Mouse (Mus musculus): Measurements from ENCODE around the gene Hand2.
A peak's percentile ranks its signal among the peaks of the same experiment; 100 is the strongest.

Hand2 gene

DNA sequence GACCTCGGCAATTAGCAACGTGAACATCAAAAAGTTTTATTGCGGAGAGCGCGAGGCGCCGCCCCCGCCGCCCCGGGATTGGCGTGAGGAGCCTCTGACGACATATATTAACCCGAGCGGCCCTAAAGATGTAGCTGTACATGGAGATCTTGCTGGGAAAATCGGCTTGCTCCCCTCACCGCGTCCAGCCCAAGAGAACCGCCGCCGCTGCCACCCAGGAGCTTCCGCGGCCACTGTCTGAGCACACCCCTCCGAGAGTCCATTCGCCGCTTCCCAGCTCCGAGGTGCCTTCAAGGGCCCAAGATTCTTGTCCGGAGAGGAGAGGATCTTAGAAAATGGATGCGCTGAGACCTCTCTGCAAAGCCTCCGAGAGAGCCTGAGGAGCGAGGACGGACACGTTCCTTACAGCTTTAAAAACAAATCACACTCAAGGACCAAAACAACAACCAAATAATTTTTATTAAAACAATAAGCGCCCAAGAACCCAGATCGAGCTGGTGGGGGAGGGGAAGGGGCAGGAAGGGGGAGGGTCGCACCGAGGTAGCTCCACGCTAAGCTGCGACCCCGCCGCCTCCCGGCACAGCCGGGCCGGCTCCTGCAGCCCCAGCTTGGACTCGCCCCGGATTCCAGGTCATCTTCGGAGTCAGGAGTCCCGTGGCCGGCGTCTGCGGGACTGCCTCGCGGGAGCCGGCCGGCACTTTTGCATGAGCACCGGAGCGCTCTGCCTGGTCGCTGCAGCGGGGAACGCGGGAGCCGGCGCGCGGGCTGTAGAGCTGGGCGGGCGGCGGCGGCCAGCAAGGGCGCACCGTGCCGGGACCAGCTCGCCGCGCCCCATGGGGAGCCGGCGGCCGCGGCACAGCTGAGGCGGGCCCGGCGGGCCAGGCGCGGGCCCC is at the start of gene Hand2:
Gene Hand2, plus strand, starts transcription at position 133 of the 893 bp plus-strand sequence.
- DNase-seq (ENCODE audit: low spot score): peak; percentile 97

DNA sequence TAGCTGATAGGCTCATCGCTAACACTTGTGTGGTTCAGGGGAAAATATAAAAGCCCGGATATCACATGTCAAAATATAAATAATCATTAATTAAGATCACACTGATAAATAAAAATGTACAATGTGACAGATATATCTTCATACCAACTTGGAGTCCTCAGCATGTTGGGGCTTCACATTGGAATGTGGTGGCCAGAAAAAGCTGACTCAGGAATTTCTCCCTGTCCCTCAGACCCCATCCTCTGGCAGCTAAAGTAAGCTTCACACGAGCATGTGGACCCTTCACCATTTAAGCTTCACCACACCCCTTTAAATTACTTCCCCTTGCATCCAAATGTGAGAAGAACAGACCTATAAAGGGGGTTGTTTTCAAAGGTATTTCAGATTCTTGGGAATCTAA is 47.7 kb upstream of the Hand2 start:
- DNase-seq (ENCODE audit: low spot score): no peak

DNA sequence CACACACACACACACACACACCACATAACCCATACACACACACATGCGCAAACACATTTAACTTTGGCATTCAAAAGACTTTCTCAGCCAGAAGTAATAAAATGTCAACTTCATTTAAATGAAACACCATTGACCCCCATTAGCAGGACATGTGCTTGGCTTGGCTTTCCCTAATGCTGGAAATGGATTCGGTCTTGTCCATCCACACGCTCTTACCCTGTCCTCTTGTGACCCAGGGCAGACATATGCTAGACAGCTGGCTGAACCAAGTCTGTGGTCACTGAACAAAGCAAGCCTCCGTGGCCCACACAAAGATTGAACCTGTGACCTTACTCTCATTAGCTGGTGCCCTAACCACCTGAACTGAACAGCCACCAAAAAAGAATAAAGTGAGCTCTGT is 27.3 kb upstream of the Hand2 start:
- no peak for DNase-seq (ENCODE audit: low spot score)

DNA sequence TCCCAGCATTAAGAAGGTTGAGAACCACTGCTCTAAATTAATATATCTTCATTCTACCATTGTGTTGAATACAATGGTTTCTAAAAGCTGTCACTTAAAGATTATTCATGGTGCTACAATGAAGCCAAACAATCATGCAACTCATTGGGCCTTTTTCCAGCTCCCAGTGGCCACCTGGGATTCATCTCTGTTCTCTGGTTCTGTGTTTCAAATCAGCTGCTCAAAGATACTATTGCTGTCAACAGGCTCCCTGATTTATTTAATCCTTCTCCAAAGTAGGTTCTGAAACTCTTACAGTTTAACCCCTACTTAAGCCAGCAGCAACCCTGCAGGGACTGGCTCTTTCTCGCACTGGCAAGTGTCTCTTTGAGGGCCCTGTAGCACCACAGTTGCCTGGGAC is 17.3 kb upstream of the Hand2 start:
- DNase-seq (ENCODE audit: low spot score): peak; percentile 76

DNA sequence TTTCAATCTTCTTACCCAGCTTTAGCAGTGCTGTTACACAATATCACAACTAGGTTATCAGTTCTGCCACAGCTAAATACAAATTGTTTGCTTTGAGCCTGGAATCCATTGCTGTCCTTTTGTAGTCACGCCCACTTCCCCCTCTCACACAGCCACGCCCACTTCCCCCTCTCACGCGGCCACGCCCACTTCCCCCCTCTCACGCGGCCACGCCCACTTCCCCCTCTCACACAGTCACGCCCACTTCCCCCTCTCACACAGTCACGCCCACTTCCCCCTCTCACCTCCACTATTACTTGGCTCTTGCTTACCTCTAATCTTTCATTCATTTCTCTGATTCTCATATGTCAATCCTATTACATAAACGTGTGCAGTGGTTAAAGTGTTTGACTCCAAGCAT is 15.8 kb upstream of the Hand2 start:
- no peak for DNase-seq (ENCODE audit: low spot score)

DNA sequence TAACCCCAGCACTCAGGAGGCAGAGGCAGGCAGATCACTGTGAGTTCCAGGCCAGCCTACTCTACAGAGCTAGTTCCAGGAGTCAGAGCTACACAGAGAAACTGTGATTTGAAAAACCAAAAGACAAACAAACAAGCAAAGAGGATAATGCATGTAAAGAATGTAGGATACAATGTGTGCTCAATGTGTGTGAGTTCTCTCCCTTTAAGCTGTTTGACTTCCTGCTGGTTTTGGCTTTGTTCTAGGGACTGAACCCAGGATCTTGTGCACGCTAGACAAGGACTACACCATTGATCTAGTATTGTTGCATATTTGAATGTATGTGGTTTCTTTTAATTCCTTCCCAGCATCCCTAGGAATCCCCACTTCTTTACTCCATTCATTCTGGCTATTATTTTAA is 14.3 kb upstream of the Hand2 start:
- DNase-seq (ENCODE audit: low spot score): no peak

DNA sequence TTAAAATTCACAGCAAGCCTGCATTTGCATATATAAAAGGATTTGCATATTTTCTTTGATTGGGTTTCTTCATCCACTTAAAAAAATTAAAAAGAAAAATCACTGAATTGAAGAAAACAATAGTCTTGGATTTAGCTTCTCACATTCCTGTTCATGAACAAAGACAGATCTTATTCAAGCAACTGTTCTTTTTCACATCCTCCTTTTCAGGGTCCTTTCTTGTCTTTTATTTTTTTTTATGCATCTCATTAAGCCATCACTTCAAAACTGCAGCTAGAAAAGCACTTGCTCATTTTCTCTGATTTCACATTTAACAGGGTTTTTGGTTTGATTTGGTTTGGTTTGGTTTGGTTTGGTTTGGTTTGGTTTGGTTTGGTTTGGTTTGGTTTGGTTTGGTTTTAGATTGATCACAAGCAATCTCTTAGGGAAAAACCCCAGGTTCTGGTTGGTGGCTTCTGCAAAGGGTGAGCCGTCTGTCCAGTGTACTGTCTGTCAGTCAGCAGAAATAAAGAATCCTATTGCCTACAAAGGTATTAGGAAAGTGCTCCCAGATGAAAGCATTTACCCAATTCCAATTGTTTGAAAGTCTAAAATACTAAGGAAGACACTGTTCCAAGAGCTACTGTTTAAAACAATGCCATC is 10.8 kb upstream of the Hand2 start:
- DNase-seq (ENCODE audit: low spot score): no peak

DNA sequence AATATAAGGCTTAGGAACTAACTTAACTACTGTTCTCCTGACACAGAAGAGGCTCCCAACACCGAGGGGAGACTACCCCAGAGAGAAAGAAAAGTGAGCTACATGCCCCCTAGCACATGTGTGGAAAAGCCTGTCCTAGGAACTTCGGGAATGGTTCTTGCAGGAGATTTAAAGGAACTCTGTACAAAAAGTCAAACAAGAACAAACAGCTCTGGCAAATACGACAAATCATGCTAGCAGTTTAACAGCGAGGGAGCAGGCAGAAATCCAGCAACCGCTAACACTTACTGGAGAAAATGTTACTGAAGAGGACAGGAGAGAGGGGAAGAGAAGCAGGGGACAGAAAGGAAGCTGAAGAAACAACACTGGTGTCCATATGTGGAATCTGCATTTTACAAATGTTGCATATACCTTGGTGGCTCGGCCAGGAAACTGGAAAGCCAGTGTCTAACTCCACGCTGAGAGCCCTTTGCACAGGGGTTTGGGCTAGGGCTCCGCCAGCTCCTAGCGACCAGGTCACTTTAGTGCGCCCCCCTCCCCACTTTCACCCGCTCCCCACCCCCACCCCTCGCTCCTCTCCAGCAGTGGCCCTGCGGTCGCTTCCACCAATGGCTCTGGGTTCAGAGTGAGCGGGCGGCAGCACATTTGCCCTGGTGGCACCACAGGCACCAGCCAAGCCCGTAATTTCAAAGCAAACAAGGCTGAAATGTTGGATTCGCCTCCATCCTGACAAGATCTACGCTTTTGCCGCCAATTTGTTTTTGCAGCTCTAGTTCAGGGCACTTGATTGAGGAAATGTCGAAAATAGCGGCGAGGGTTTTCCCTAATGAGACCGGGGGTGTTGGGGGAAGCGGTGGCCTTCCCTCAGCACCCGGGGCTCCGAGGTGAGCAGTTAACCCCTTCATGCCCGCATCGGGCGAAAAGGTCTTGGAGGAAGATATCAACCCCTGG is 8.5 kb upstream of the Hand2 start:
- DNase-seq (ENCODE audit: low spot score): peak; percentile 67

DNA sequence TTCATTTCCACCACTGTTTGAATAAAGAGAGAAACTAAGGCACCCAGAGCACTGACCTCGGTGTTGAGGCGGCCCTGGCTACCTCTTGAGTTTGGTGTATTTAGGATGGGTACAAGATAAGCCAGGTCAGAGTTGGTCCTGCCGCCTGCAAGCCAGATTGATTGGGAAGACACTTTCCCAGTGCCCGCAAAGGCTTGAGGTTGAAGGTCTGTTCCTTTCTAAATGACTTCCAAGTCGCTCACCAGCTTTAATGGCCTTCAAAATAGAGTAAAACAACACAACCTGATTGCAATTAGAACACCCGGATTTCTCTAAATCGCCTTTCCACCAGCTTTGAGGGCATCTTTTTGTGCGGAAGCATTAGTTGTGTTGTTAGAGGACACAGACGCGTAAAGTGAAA is 7.2 kb upstream of the Hand2 start:
- peak; percentile 50 for DNase-seq (ENCODE audit: low spot score)

DNA sequence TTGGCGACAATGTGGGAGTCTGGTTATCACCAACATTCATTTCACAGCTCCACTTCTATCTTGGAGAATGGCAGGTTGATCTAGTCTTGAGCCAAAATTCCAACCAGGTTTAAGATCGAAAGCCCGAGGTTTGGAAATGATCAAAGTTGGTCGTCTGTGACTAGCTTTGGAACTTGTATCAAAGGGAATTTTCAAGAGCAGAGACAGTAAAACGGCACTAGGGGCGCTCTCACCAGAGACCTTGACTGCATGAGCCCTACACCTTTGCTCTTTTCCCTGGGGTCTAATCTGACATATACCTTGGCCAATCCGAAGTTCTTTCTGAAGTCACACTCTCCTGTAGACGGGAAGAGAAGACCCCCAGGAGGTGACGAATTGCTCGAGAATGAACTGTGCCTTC is 6.6 kb upstream of the Hand2 start:
- peak; percentile 82 for DNase-seq (ENCODE audit: low spot score)

DNA sequence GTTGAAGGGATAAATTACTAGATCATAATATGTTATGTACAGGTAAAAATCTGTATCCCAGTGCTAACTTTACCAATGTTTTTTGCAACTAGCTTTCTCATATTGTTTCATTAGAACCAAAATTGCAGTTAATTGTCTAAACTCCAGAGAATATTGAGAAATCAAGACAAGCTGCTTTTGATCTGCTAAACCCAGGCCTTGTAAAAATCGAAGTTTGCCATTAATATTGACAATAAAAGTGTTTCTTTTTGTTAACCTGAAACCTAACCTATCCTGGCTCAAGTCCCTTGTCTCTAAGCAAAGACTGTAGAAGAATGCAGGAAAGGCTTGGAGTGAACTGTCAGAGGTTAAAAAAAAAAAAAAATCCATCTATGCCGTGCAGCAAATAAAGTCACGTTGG is 5.3 kb upstream of the Hand2 start:
- DNase-seq (ENCODE audit: low spot score): no peak

DNA sequence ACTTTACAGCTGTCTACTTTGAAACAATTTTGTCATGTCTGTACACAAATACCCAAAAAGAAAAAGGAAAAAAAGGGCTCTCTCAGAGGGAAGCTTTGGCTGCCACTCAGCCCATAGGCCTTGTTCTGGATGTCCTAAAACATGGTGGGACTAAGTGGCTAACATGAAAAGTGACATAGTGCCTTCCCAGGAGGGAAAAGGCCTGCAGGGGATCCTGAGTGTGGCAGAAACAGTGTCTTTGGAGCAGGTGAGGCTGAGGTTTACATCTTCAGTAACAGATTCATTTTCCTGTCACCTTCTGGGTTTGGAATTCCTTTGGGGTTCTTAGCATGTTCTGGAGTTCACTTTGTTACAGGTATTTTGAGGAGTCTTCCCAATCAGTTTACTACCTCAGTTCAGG is 3.7 kb upstream of the Hand2 start:
- no peak for DNase-seq (ENCODE audit: low spot score)

DNA sequence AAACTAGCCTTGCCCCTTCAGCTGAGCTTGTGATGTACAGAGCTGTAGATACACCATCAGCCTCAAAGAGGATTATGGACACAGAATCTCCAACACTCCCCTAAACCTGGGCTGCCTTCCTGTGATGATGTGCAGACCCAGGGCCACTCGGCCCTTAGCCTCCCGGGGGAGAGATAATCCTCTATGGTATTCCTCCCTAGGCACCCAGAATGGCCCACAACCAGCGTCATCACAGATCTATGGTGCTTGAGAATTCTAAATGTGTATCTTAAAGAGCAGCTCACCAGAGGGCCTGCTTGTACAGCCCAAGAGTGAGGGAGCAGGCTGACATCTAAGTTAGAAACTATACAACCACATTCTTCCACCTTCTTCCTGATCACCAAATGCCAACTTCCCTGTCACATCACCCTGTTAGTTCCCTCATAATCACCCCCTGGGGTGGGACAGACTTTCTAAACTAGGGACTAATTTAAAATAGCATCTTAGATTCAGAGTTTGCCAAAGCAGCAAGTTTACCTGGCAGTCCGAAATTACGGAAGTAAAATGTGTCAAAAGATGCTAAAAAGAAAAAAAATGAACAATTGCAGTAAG is 2.8 kb upstream of the Hand2 start:
- peak; percentile 59 for DNase-seq (ENCODE audit: low spot score)

DNA sequence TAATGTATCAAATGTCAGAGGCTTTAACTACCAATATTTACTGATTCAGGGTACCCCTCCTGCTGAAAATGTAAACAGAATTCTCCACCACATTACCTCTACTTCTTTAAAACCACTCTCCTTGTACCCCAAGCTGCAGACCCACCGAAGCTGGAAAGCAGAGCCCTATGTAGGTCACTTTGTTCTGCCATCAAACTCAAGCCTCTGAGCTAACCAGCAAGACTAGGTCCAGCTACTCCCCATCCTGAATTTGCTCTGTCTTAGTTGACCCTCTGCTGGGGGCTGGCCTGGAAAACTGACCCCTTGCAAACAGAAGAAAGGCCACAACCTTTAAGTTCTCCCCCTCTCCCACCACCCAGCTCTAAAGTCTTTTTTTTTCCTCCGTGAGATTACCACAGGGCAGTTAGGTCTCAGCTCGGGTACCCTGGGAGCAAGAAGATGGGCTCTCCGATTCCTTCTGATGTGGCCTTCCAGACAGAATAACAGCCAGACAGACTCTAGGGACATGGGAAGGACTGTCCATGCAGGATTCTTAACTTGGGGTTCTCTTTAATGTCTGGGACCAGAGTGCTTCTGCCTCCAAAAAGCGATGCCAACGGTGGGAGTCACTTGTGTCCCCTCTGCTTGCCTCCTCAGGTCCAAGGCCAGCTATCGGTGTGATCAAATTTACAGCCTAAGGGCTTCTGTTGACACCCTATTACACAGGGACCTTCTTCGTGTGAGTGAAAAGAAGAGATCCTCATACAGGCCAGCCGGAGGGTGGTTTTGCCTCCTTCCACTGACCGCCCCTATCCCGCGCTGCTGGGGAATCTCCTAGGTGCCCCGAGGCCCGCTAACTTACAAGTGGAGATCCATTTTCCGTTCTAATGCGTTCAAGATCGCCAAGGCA is 1.4 kb upstream of the Hand2 start:
- DNase-seq (ENCODE audit: low spot score): no peak

DNA sequence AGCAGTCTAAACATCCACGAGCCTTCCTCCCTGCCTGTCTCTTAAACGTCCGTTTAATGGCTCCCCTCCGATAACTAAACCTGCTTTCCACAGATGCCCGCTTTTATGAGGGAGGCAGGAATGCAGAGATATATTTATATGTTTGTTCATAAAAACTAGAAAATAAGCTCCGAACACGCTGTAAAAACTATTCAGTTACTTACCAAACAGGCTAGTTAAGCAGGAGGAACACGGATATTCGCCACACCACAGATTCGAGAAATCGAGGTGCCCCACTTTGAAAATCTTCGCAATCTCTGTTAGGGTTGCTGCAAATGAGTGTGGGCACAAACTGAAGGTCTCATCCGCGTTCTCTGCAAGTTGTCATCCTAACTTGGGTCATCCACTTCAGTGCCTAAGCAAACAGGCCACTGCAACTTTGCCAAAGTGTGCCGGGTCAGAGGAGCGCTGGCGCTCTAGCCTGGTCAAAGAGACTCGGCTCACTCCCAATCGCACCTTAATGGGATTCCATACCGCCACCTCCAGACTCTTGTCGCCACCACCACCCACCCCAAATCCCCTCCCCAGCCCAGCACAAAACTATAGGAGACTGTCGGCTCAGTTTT is 700 bp upstream of the Hand2 start:
- peak; percentile 74 for DNase-seq (ENCODE audit: low spot score)

DNA sequence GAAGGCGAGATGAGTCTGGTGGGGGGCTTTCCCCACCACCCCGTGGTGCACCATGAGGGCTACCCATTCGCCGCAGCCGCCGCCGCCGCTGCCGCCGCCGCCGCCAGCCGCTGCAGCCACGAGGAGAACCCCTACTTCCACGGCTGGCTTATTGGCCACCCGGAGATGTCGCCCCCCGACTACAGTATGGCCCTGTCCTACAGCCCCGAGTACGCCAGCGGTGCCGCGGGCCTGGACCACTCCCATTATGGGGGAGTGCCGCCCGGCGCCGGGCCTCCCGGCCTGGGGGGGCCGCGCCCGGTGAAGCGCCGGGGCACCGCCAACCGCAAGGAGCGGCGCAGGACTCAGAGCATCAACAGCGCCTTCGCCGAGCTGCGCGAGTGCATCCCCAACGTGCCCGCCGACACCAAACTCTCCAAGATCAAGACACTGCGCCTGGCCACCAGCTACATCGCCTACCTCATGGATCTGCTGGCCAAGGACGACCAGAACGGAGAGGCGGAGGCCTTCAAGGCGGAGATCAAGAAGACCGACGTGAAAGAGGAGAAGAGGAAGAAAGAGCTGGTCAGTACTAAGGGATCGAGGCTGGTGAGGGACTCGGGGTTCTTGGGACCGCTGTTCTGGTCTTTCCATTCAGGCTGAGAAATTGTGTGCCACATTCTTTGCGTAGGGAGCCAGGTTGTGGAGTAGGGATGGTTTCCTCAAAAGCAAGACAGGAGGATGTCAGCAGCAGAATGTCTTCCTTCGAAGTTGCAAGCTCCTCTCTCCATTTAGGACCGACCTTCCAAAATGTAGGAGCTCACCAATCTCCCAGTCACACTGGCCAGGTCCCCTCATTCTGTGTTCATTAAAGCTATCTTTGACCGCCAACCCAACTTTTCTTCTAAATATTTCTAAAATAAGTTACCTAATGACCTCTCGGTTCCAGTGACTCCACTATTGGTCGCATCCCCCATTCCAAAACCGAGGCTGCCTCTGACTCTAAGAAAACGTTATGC is 1.4 kb downstream of the Hand2 start:
- DNase-seq (ENCODE audit: low spot score): peak; percentile 65

DNA sequence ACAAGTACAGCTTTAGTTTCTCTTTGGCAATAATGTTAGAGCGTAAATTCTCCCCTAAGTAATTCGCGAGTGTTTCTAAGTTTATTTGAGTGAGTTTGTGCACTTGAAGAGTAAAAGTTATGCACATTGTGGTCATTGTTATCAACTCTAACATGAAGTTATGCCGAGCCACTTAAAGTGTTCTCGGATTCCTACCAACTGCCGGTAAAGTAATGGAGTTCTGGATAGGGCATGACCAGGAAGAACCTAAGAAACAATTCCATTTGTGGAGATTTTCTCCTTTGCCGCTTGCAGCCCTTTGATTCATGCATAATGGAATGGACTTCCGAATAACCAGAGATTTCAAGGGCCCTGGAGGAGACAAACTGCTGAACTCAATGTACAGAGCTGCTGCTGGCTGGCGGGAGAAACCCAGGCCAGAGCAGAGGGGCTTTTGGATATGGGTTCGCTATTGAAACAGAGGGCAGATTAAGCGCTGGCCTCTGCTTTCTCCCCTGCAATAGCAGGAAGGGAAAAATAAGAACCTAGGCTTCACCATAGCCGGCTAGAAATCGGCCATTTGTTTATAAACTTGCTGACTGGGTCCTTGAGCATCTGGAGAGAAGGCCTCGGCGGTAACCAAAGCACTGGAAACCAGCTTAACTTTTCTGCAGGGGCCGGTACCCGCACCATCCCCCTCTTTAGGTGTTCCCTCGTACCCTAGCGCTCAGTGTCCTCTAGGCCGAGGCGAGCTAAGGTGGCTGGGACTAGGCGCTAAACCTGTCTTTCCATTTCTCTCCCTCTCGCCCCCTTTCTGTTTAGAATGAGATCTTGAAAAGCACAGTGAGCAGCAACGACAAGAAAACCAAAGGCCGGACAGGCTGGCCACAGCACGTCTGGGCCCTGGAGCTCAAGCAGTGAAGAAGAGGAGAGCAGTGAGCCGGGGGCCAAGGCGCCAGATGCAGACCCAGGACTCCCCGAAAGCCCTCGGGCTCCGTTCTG is 2.5 kb downstream of the Hand2 start:
- DNase-seq (ENCODE audit: low spot score): peak; percentile 59

DNA sequence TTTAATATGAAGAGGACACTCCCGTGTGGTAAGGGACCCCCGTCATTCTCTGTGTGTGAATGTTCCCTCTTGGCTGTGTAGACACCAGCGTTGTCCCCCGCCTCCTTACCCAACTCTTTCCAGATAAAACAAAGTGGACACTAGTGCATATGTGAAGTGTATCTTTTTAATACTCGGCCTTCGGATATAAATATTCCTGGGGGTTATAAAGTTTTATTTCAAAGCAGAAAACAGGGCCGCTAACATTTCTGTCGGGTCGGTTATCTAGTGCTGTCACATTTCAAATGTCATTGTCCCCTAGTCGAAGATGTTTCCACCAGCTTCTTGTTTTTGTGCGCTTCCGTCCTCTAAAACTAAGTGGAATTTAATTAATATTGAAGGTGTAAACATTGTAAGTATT is 3.3 kb downstream of the Hand2 start:
- DNase-seq (ENCODE audit: low spot score): no peak

All from MN1 (cell line).